Mouse (Mus musculus) cerebellum, adult 2 months (tissue): ENCODE measurements around the gene Snd1. TPM values are rescaled to one million over a fixed set of nuclear protein-coding genes. Genes with fewer than 3 reads are reported as not detected.

Source experiments
- DNase-seq, 2 experiments: peaks; one replicate each; pipeline ENCODE4 v3.0.0; 2021
- H3K27ac ChIP-seq: fragments of 200-500 bp; 2 replicates; pipeline ENCODE4 v1.5.1; 2012; ENCODE audit warnings: low read length, control low read depth, inconsistent platforms; ENCODE audit not compliant: insufficient read depth
- H3K27me3 ChIP-seq: fragments of 200-500 bp; 2 replicates; pipeline ENCODE4 v1.6.1; 2012; ENCODE audit warnings: inconsistent platforms, mild to moderate bottlenecking, low read length, moderate library complexity; ENCODE audit not compliant: control insufficient read depth, insufficient read depth
- H3K4me1 ChIP-seq: fragments of 200-500 bp; 2 replicates; pipeline ENCODE4 v1.6.1; 2011; ENCODE audit warnings: low read length; ENCODE audit not compliant: control insufficient read depth, insufficient read depth
- H3K4me3 ChIP-seq: fragments of 200-500 bp; replicated peaks from 2 replicates; pipeline ENCODE3; 2011; ENCODE audit warnings: mild to moderate bottlenecking, low read depth, low read length, control low read depth; ENCODE audit not compliant: insufficient read depth
- CTCF ChIP-seq: fragments of 200-500 bp; IDR thresholded peaks from 2 replicates; pipeline ENCODE4 v1.5.1; 2011; ENCODE audit warnings: low read depth, mild to moderate bottlenecking, control low read depth, low read length, moderate library complexity, borderline replicate concordance; ENCODE audit not compliant: insufficient read depth
- POLR2A ChIP-seq: fragments of 200-500 bp; IDR thresholded peaks from 2 replicates; pipeline ENCODE4 v1.6.1; 2011; ENCODE audit warnings: low read length, control low read depth, borderline replicate concordance; ENCODE audit not compliant: insufficient read depth
- WGBS: fragments of 180-500 bp; shearing (Covaris S2); methylation state at CpG from one replicate; pipeline ENCODE4 v1.1.7; 2018; 5-methylcytosine and 5-hydroxymethylcytosine counted together
- polyA plus RNA-seq: library from polyadenylated mRNA; depleted of rRNA; stranded (reverse); fragments of >200 nt; gene quantifications from 2 replicates; pipeline ENCODE4 v1.2.3, GENCODE M21; 2012

Gene Snd1
- polyA plus RNA-seq, 1 experiment, result 57.0 TPM

DNA sequence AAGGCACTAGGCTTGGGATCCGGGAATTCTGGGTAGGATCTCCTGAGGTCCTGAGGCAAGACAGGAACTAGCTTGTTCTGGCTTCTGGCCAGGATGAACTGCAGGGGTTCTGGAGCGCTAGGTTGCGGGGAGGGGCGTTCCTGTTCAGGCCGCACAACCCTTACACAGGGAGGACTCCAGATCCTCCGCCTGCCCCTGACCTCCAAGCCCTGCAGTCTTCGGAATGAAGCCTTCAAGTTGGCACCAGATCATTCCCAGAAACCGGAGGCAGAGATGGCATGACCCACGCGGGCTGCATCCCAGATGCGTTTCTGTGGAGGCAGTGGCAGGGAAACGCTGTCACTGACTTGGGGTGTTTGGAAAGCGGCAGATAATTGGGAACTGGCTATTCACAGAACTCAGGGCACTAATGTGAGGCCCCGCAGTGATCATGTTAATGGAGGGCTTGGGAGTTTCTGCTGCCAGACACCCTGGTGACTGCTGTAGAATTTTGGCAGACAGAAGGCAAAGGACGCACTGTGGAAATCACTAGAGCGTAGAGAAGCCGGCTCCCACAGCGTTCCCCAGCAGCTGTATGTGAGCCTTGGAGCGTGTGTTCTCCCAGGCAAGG lies 457.5 kb downstream of the Snd1 start:
- TF ChIP-seq CTCF (no peak), POLR2A (no peak)
- peak; percentile 66 to 67 for DNase-seq
- WGBS, result 2% methylated on average over 19 of the region's 19 CpGs
- Histone ChIP-seq H3K4me3 (peak overlapping the region; percentile 64), H3K27me3 (no peaks in the 10 kb centered on the region), H3K27ac (0 out of 2 replicates have a peak overlapping the region, but pooled peaks have one; percentile 2), H3K4me1 (peaks cover 11% of the 10 kb centered on the region; the same call in 1 of the 2 replicates)

DNA sequence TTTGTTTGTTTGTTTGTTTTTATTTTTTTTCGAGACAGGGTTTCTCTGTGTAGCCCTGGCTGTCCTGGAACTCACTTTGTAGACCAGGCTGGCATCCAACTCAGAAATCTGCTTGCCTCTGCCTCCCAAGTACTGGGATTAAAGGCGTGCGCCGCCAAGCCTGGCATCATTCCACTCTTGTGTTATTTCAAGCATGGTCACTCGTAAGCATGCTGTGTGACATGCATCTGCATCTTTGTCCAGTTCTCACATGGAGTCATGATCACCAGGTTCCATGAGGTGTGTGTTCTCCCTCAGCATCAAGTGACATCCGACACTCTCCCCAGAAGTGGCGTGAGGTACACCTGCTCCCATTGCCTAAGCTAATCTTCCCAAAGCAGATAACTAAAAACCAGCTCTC lies 460.8 kb downstream of the Snd1 start:
- Histone ChIP-seq H3K27ac (no peak overlapping the region), H3K27me3 (no peaks in the 10 kb centered on the region), H3K4me3 (no peak overlapping the region), H3K4me1 (peaks cover 11% of the 10 kb centered on the region; the same call in 1 of the 2 replicates)
- DNase-seq, result no peak
- TF ChIP-seq CTCF, result no peak
- no peak for TF ChIP-seq POLR2A
- 87% methylated on average over 7 of the region's 7 CpGs for WGBS

DNA sequence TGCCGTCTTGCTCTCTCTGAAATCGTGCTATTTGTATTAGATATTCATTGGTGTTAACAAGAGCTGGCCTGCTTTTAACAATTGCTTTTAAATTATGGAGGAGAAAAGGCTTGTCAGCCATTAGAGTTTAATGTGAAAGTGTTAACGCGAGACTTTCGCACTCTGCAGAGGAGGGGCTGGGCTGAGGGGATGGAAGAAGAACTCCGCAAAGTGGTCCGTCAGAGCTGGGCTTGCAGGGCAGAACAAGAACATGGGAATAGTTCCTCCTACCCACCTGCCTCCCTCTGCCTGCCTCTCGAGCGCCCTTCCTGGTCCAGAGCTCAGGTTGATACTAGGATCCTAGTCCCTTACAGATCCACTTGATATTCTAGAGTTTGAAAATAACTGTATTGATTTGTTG lies 472.3 kb downstream of the Snd1 start:
- Histone ChIP-seq H3K4me3 (no peak overlapping the region), H3K4me1 (no peaks in the 10 kb centered on the region), H3K27ac (no peak overlapping the region), H3K27me3 (no peaks in the 10 kb centered on the region)
- 95% methylated on average over 9 of the region's 9 CpGs for WGBS
- TF ChIP-seq CTCF (no peak), POLR2A (no peak)
- no peak for DNase-seq

DNA sequence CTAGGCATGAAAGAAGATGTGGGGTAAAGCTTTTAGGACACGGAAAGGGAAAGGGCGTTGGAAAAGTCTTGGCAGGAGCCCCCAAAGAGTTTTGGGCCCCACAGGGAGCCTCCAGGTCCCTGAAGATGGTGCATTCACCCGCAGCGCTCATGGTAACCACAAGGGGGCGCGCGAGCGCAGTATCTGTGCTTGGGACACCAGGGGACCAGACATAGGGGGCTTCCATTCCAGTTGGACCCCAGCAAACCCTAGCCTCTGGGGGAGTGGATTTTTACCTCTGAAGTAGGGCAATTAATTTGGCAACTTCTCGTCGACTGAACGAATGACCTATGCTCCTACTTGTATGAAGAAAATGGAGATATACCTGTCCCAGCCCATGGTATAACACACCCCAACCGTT lies 474.3 kb downstream of the Snd1 start:
- H3K27me3 ChIP-seq, result no peaks in the 10 kb centered on the region
- H3K4me3 ChIP-seq, result no peak overlapping the region
- H3K27ac ChIP-seq, result no peak overlapping the region
- peak; percentile 89 for TF ChIP-seq CTCF
- TF ChIP-seq POLR2A, result no peak
- peak; percentile 73 to 88 for DNase-seq
- 23% methylated on average over 12 of the region's 12 CpGs for WGBS
- no peaks in the 10 kb centered on the region for H3K4me1 ChIP-seq

DNA sequence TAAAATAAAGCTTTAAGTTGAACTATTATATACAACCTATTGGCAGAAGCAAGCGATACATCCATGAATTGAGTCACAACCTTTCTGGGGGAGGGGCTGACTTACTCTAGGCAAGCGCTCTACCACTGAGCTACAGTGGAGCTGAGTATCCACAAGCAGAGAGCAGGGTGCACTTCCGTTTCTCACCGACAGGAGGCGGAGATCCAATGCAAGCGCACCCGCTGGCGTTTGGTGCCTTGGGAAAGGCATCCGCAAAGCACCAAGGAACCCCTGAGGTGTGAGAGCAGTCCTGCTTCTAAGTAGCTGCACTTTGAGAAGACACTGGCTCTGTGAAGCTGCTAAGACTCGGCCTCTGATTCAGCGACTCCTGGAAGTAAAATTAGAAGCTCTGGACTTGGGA lies 480.6 kb downstream of the Snd1 start:
- H3K4me1 ChIP-seq, result no peaks in the 10 kb centered on the region
- no peaks in the 10 kb centered on the region for H3K27me3 ChIP-seq
- TF ChIP-seq POLR2A (no peak), CTCF (peak; percentile 87)
- no peak overlapping the region for H3K4me3 ChIP-seq
- peak; percentile 59 to 74 for DNase-seq
- no peak overlapping the region for H3K27ac ChIP-seq
- 23% methylated on average over 11 of the region's 11 CpGs for WGBS

- no peak overlapping the region for H3K27ac ChIP-seq
- WGBS, result 83% methylated on average over 10 of the region's 10 CpGs
- H3K4me1 ChIP-seq, result no peaks in the 10 kb centered on the region
- TF ChIP-seq CTCF (no peak), POLR2A (no peak)
- no peaks in the 10 kb centered on the region for H3K27me3 ChIP-seq
- no peak for DNase-seq
- no peak overlapping the region for H3K4me3 ChIP-seq
Measured at GRCm38 (mm10) chr6:28957486-28957885, 482.5 kb downstream of the Snd1 start.

- WGBS, result 57% methylated on average over 5 of the region's 5 CpGs
Measured at GRCm38 (mm10) chr6:28963178-28963577, 488.2 kb downstream of the Snd1 start.

DNA sequence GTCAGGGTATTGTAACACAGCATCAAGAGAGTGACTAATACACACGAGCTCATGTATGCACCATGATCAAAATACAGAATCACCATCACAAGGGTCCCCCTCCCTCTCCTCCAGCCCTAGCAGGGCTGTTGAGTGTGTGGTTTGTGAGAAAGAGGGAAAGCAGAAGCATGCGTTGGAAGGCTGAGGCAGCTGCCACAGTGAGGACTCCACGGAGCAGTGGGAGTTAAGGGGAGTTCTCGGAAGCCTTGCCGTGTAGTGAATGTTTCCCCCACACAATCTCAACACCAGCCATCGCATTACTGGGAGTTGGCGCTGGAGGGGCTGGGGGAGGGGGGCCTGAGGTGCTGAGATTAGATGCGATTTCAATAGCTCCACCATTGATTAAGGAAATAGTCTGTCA lies 490.3 kb downstream of the Snd1 start:
- Histone ChIP-seq H3K4me3 (no peak overlapping the region), H3K27me3 (no peaks in the 10 kb centered on the region), H3K4me1 (peaks cover 3% of the 10 kb centered on the region; the same call in 1 of the 2 replicates), H3K27ac (no peak overlapping the region)
- 72% methylated on average over 8 of the region's 8 CpGs for WGBS
- TF ChIP-seq CTCF (no peak), POLR2A (no peak)
- DNase-seq, result no peak

More at GRCm38 (mm10) chr6:28963178-28963577, 488.2 kb downstream of the Snd1 start:
- Histone ChIP-seq H3K27me3 (no peaks in the 10 kb centered on the region), H3K4me1 (no peaks in the 10 kb centered on the region), H3K4me3 (no peak overlapping the region), H3K27ac (no peak overlapping the region)
- no peak for DNase-seq
- TF ChIP-seq CTCF, result no peak
- TF ChIP-seq POLR2A, result no peak
